Mouse (Mus musculus) lung, embryonic 14.5 days (tissue): Measurements from ENCODE around the gene Nckap5. TPM values are rescaled to one million over a fixed set of nuclear protein-coding genes. Genes with fewer than 3 reads are reported as not detected.
"Not testable (repeated sequence)": the region's sequence is repeated elsewhere in the genome, so short reads cannot be mapped to it uniquely, and the experiment has no call there.

Experiments
- ATAC-seq: fragments of 200-750 bp; cut with Nextera tagmentation; 2 replicates; pipeline ENCODE4 v1.8.0; 2017; ENCODE audit warnings: mild to moderate bottlenecking, moderate TSS enrichment, moderate library complexity; ENCODE audit not compliant: insufficient read depth
- DNase-seq: peaks from one replicate; pipeline ENCODE4 v3.0.0-alpha.2; 2015
- H3K27ac ChIP-seq: fragments of 300-500 bp; sonication (generic); 2 replicates; pipeline ENCODE4 v1.5.1; 2014; ENCODE audit warnings: low read depth, mild to moderate bottlenecking, moderate library complexity
- H3K27me3 ChIP-seq: fragments of 300-500 bp; sonication (generic); 2 replicates; pipeline ENCODE4 v1.6.1; 2014; ENCODE audit warnings: low read length, control low read depth; ENCODE audit not compliant: insufficient read depth
- H3K36me3 ChIP-seq: fragments of 300-500 bp; sonication (generic); 2 replicates; pipeline ENCODE4 v1.6.1; 2014; ENCODE audit warnings: control low read depth; ENCODE audit not compliant: insufficient read depth
- H3K4me1 ChIP-seq: fragments of 300-500 bp; sonication (generic); 2 replicates; pipeline ENCODE4 v1.6.1; 2014; ENCODE audit warnings: antibody characterized with exemption, control low read depth; ENCODE audit not compliant: insufficient read depth
- H3K4me2 ChIP-seq: fragments of 300-500 bp; sonication (generic); 2 replicates; pipeline ENCODE4 v1.6.1; 2014; ENCODE audit warnings: mild to moderate bottlenecking
- H3K4me3 ChIP-seq: fragments of 300-500 bp; sonication (generic); 2 replicates; pipeline ENCODE4 v1.5.1; 2014; ENCODE audit warnings: low read depth, low read length
- H3K9ac ChIP-seq: fragments of 300-500 bp; sonication (generic); 2 replicates; pipeline ENCODE4 v1.6.1; 2014
- H3K9me3 ChIP-seq: fragments of 300-500 bp; sonication (generic); 2 replicates; pipeline ENCODE4 v1.6.1; 2016; ENCODE audit warnings: low read depth, low read length, control low read depth
- CTCF ChIP-seq: IDR thresholded peaks from 2 replicates; pipeline ENCODE4 v1.5.1; 2016; ENCODE audit warnings: antibody characterized with exemption, low read depth
- WGBS: fragments of 180-500 bp; shearing (Covaris S2); extraction: QIAGEN DNeasy Blood & Tissue Kit; methylation state at CpG from one replicate; pipeline ENCODE4 v1.1.7; 2014; 5-methylcytosine and 5-hydroxymethylcytosine counted together
- polyA plus RNA-seq: library from polyadenylated mRNA; unstranded; fragments of >200 nt; fragmentation: Nextera tagmentation; extraction: Ambion mirVana; gene quantifications from 2 replicates; pipeline ENCODE4 v1.2.1, GENCODE M21; 2014

Nckap5 gene
- polyA plus RNA-seq, 1 experiment from 2014 or later = 37.8 TPM

- H3K9ac ChIP-seq = no peak overlapping the region
- ATAC-seq (no peak), DNase-seq (no peak)
- 80% methylated on average over 3 of the region's 3 CpGs for WGBS
- no peaks in the 10 kb centered on the region for H3K27me3 ChIP-seq
- no peak for TF ChIP-seq CTCF
- no peak overlapping the region for H3K27ac ChIP-seq
- no peak overlapping the region for H3K4me2 ChIP-seq
- no peaks in the 10 kb centered on the region for H3K9me3 ChIP-seq
- H3K4me3 ChIP-seq = no peak overlapping the region
- H3K4me1 ChIP-seq = no peaks in the 10 kb centered on the region
- H3K36me3 ChIP-seq = no peaks in the 10 kb centered on the region
Observed at GRCm38 (mm10) chr1:126806994-126807611, 23.5 kb downstream of the Nckap5 start.

GRCm38 (mm10) chr1:126806548-126806947 is 24.1 kb downstream of the Nckap5 start:
- ATAC-seq (no peak), DNase-seq (no peak)
- Histone ChIP-seq H3K4me2 (no peak overlapping the region), H3K4me3 (no peak overlapping the region), H3K9ac (no peak overlapping the region), H3K4me1 (peaks cover 3% of the 10 kb centered on the region; the same call in 1 of the 2 replicates), H3K27ac (no peak overlapping the region), H3K36me3 (no peaks in the 10 kb centered on the region), H3K9me3 (no peaks in the 10 kb centered on the region), H3K27me3 (no peaks in the 10 kb centered on the region)
- no peak for TF ChIP-seq CTCF
- WGBS = 68% methylated on average over 7 of the region's 7 CpGs

- 74% methylated on average over 3 of the region's 3 CpGs for WGBS
- Histone ChIP-seq H3K27ac (no peak overlapping the region), H3K4me1 (peaks cover 9% of the 10 kb centered on the region; the same call in 1 of the 2 replicates), H3K4me3 (no peak overlapping the region), H3K4me2 (no peak overlapping the region), H3K27me3 (no peaks in the 10 kb centered on the region), H3K9ac (no peak overlapping the region), H3K9me3 (no peaks in the 10 kb centered on the region), H3K36me3 (no peaks in the 10 kb centered on the region)
- DNase-seq = no peak
- peak; percentile 15; the same call in 1 of the 2 replicates for ATAC-seq
- TF ChIP-seq CTCF = no peak
Observed at GRCm38 (mm10) chr1:126802405-126802804, 28.2 kb downstream of the Nckap5 start.

GRCm38 (mm10) chr1:126801706-126802105 is 28.9 kb downstream of the Nckap5 start:
- H3K9me3 ChIP-seq = no peaks in the 10 kb centered on the region
- H3K4me3 ChIP-seq = no peak overlapping the region
- H3K27ac ChIP-seq = peak overlapping the region; percentile 42; the same call in 1 of the 2 replicates
- no peak overlapping the region for H3K4me2 ChIP-seq
- ATAC-seq (peak; percentile 76), DNase-seq (peak; percentile 78)
- no peak overlapping the region for H3K9ac ChIP-seq
- WGBS = 35% methylated on average over 8 of the region's 8 CpGs
- H3K4me1 ChIP-seq = peaks cover 9% of the 10 kb centered on the region; the same call in 1 of the 2 replicates
- no peaks in the 10 kb centered on the region for H3K36me3 ChIP-seq
- H3K27me3 ChIP-seq = no peaks in the 10 kb centered on the region
- no peak for TF ChIP-seq CTCF

GRCm38 (mm10) chr1:126799379-126799798 is 31.2 kb downstream of the Nckap5 start:
- no peak for TF ChIP-seq CTCF
- no peak overlapping the region for H3K4me3 ChIP-seq
- DNase-seq (no peak), ATAC-seq (peak; percentile 48)
- 79% methylated on average over 11 of the region's 11 CpGs for WGBS
- no peaks in the 10 kb centered on the region for H3K9me3 ChIP-seq
- H3K4me1 ChIP-seq = peaks cover 9% of the 10 kb centered on the region; the same call in 1 of the 2 replicates
- no peak overlapping the region for H3K4me2 ChIP-seq
- no peak overlapping the region for H3K9ac ChIP-seq
- H3K36me3 ChIP-seq = no peaks in the 10 kb centered on the region
- no peak overlapping the region for H3K27ac ChIP-seq
- H3K27me3 ChIP-seq = no peaks in the 10 kb centered on the region

GRCm38 (mm10) chr1:126780354-126780941 is 50.2 kb downstream of the Nckap5 start:
- H3K27me3 ChIP-seq, H3K9ac ChIP-seq, H3K4me1 ChIP-seq, H3K27ac ChIP-seq, H3K9me3 ChIP-seq, H3K4me2 ChIP-seq, DNase-seq, ATAC-seq, H3K4me3 ChIP-seq, H3K36me3 ChIP-seq: not testable (repeated sequence)
- WGBS = no CpG with 5 or more reads among the region's 2 CpGs

GRCm38 (mm10) chr1:126773947-126774346 is 56.7 kb downstream of the Nckap5 start:
- not testable (repeated sequence) for H3K9me3 ChIP-seq, H3K27me3 ChIP-seq, ATAC-seq, H3K27ac ChIP-seq, H3K9ac ChIP-seq, H3K36me3 ChIP-seq, H3K4me2 ChIP-seq, H3K4me3 ChIP-seq, DNase-seq, H3K4me1 ChIP-seq
- no CpG with 5 or more reads among the region's 6 CpGs for WGBS
